Mouse (Mus musculus): ENCODE results near the gene Cstad.

DNA sequence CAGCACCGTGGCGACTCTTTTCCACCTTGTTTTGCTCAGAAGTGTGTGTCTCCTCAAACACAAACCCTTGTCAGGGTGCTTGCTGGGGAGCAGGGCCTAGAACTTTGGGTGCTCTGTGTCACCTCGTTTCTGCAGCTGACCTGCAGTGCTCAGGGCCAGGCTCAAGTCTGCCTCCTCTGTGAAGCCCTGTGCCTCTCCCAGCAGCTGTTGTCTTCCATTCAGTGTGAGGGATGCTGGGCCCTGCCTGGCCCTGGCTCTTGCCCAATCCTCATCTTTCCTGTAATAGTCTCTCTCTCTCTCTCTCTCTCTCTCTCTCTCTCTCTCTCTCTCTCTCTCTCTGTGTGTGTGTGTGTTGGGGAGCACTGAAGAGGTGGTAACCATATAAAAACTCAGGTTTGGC lies 32.3 kb upstream of the Cstad start:
- TF ChIP-seq CTCF (IDR thresholded peaks at IDR 0.05; ENCODE audit: control insufficient read depth, insufficient read depth, insufficient read length), result no peak
- TF ChIP-seq USF1 (IDR thresholded peaks at IDR 0.05; ENCODE audit: low read depth), result no peak
- no peak for TF ChIP-seq MAX (IDR thresholded peaks at IDR 0.05)

Measured in C2C12 (cell line).